Mouse (Mus musculus) heart, postnatal 14 days (tissue): ENCODE results near the gene Nploc4. TPM values are rescaled to one million over a fixed set of nuclear protein-coding genes. Genes with fewer than 3 reads are reported as not detected.

Experiments used
- DNase-seq, 2 experiments: peaks; one replicate each; pipeline ENCODE4 v3.0.0; 2021 to 2022
- intact Hi-C: fragments of 180-260 bp; cut with DNase I; formaldehyde crosslinking; loops from one replicate; pipeline ENCODE4 v1.15.1; 2025
- microRNA-seq, 2 experiments: library from miRNA; unstranded; fragments of <30 nt; microRNA quantifications; one replicate each; pipeline ENCODE4 v1.2.0; 2021 to 2022
- total RNA-seq, 2 experiments: library from RNA; stranded (reverse); gene quantifications; 2 replicates each; pipeline ENCODE4 v1.2.3; 2021

The Nploc4 gene
- total RNA-seq, 2 experiments from 2014 or later, result 54.4 to 62.7 TPM

- DNase-seq, result no peak
- intact Hi-C loops, result loop anchor here (2.0 to 5.0 kb wide), 2 partner anchors 110 to 158 kb away; no protein-coding TSS in a partner anchor
These were observed 92.3 kb downstream of the Nploc4 start for GRCm38 (mm10) chr11:120345067-120345681.

DNA sequence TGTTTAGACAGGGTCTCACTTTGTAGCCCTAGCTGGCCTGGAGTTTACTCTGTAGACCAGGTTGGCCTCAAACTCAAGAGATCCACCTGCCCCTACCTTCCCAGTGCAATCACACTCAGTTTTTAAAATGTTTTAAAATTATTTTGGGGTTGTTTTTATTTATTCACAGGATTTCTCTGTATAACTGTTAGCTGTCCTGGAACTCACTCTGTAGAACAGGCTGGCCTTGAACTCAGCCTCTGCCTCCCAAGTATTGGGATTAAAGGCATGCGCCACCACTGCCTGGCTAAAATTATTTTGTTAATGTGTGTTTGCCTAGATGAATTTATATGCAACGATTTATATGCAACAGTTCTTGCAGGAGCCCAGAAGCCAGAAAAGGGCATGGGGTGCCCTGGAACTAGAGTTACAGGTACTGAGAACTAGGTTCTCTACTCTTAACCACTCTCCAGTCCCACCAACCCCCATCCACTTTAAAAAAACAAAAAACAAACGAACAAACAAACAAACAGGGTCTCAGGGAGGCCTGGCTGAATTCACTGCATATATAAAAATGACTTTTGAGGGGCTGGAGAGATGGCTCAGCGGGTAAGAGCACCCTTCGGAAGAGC is 93.1 kb downstream of the Nploc4 start:
- DNase-seq, result no peak
- intact Hi-C loops, result loop anchor here (2.0 kb wide), 1 partner anchor 110 kb away; no protein-coding TSS in a partner anchor

- DNase-seq, result no peak
These were observed 93.8 kb downstream of the Nploc4 start for GRCm38 (mm10) chr11:120343519-120344309.

DNA sequence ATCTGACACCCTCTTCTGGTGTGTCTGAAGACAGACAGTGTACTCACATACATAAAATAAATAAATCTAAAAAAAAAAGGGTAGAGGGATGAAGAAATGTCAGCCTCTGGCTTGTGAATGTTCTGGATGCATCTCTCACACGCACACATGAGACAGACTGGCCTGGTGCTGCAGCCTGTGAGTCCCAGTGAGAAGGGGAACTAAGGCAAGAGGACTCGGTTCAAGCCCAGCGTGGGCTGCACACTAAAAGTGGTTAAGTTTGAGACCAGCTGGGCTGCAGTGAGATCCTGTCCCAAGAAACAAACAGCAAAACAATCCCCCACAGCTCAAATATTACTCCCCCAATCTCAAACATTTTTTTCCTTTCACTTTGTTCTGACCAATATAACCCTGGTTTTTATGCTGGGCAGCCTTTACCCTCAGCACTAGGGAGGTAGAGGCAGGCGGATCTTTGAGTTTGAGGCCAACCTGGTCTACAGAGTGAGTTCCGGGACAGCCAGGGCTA is 94.8 kb downstream of the Nploc4 start:
- DNase-seq, result no peak
- intact Hi-C loops, result no loop called here

More at GRCm38 (mm10) chr11:120343519-120344309, 93.8 kb downstream of the Nploc4 start:
- intact Hi-C loops, result loop anchor here (2.0 kb wide), 1 partner anchor 109 kb away; no protein-coding TSS in a partner anchor

- intact Hi-C loops, result loop anchor here (2.0 kb wide), 1 partner anchor 29 kb away; no protein-coding TSS in a partner anchor
- no peak for DNase-seq
These were observed 95.8 kb downstream of the Nploc4 start for GRCm38 (mm10) chr11:120341661-120342060.

DNA sequence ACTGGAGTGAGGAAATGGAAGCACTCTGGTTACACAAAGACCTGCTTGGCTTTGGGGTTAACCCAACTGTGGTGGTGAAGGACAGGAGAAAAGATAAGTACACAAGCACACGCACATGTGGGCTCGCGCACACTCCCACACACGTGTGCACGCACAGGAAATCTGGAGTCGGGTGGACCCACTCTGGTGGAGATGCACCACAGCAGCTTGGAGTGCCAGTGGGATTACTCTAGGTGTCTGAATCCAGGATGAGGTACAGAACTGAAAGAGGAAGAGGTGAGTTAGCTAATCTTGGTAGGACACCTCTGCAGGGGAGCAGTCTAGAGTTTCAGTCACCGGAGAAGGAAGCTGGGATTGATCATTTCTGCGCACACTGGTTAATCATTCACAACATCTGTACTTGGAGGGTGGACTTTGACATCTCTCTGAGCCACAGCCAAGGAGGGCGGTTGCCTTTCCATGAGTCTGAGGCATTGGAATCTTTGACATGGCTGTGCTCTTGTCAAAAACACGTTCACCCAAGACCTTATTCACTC is 97.5 kb downstream of the Nploc4 start:
- DNase-seq, result no peak
- intact Hi-C loops, result loop anchor here (2.0 kb wide), 1 partner anchor 27 kb away; no protein-coding TSS in a partner anchor

GRCm38 (mm10) chr11:120338786-120339185 is 98.7 kb downstream of the Nploc4 start:
- intact Hi-C loops, result no loop called here
- DNase-seq, result no peak

DNA sequence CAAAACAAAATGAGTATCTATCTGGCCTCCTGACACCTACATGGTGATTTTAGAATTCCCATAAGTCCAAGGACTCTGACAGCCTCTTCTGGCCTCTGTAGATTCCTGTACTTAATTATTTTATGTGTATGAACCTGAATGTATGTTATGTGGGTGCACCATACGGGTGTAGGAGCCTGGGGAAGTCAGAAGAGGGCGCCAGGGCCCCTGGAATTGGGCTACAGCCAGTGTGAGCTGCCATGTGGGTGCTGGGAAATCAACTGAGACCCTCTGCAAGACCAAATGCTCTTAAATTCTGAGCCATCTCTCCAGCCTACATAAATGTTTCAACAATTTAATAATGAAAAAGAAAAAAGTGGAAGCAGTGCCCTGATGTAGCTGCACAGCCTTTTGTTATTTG is 100.1 kb downstream of the Nploc4 start:
- intact Hi-C loops, result no loop called here
- DNase-seq, result no peak

GRCm38 (mm10) chr11:120335431-120336021 is 102.0 kb downstream of the Nploc4 start:
- intact Hi-C loops, result no loop called here
- no peak for DNase-seq

Small RNAs within 50 kb of the gene (microRNA-seq; reads per million reads assigned to microRNA genes)
- gene Gm23419 (0 to 0.27 reads per million in 2 experiments), gene Mir6935 (0.27 to 1.1 reads per million in 2 experiments)

Other genes with a start within 250 kb of the Nploc4 start
- gene Bahcc1, start 204.8 kb downstream of the Nploc4 start, total RNA-seq, result 10 to 100 TPM in 1 of 2 experiments, 1 to 10 TPM in 1; 7.8 to 10.0 TPM
- gene Actg1, start 89.2 kb downstream of the Nploc4 start, total RNA-seq, result 100 to 1,000 TPM; 451 to 520 TPM
- not detected for gene Fscn2, start 76.2 kb downstream of the Nploc4 start, total RNA-seq
- gene Faap100, start 58.9 kb downstream of the Nploc4 start, total RNA-seq, result 10 to 100 TPM; 19.0 to 19.6 TPM
- 1 to 10 TPM in 1 of 2 experiments, under 1 TPM in 1; 0.98 to 2.5 TPM for gene Tspan10, start 4.9 kb upstream of the Nploc4 start, total RNA-seq
- gene Pde6g, start 15.8 kb upstream of the Nploc4 start, total RNA-seq, result under 1 TPM; 0.53 to 0.56 TPM
- gene Oxld1, start 20.4 kb upstream of the Nploc4 start, total RNA-seq, result 10 to 100 TPM; 41.6 to 45.6 TPM
- gene Ccdc137, start 20.4 kb upstream of the Nploc4 start, total RNA-seq, result 1 to 10 TPM; 5.9 to 9.4 TPM
- 10 to 100 TPM; 10.3 to 12.0 TPM for gene Arl16, start 29.9 kb upstream of the Nploc4 start, total RNA-seq
- 100 to 1,000 TPM; 222 to 244 TPM for gene Mrpl12, start 46.9 kb upstream of the Nploc4 start, total RNA-seq
- 10 to 100 TPM; 14.1 to 15.9 TPM for gene Slc25a10, start 54.1 kb upstream of the Nploc4 start, total RNA-seq
- gene Gcgr, start 93.0 kb upstream of the Nploc4 start, total RNA-seq, result 1 to 10 TPM; 1.7 to 2.4 TPM
- gene Mcrip1, start 112.0 kb upstream of the Nploc4 start, total RNA-seq, result 10 to 100 TPM; 53.5 to 58.1 TPM
- gene Ppp1r27, start 113.4 kb upstream of the Nploc4 start, total RNA-seq, result under 1 TPM in 1 of 2 experiments, not detected in 1; 0.39 TPM
- gene P4hb, start 135.5 kb upstream of the Nploc4 start, total RNA-seq, result 100 to 1,000 TPM; 238 to 247 TPM
- 100 to 1,000 TPM; 164 to 180 TPM for gene Arhgdia, start 143.9 kb upstream of the Nploc4 start, total RNA-seq
- gene Alyref, start 160.7 kb upstream of the Nploc4 start, total RNA-seq, result 10 to 100 TPM; 57.8 to 59.9 TPM
- 10 to 100 TPM; 86.2 to 87.5 TPM for gene Anapc11, start 160.7 kb upstream of the Nploc4 start, total RNA-seq
- gene Npb, start 170.8 kb upstream of the Nploc4 start, total RNA-seq, result not detected
- gene Pcyt2, start 180.2 kb upstream of the Nploc4 start, total RNA-seq, result 10 to 100 TPM; 47.7 to 49.4 TPM
- gene Sirt7, start 187.5 kb upstream of the Nploc4 start, total RNA-seq, result 10 to 100 TPM; 10.8 to 12.3 TPM
- 10 to 100 TPM; 33.7 to 41.0 TPM for gene Mafg, start 195.9 kb upstream of the Nploc4 start, total RNA-seq
- 1 to 10 TPM; 1.9 to 2.1 TPM for gene Pycr1, start 206.1 kb upstream of the Nploc4 start, total RNA-seq
- 10 to 100 TPM; 51.4 to 58.5 TPM for gene Myadml2, start 210.4 kb upstream of the Nploc4 start, total RNA-seq
- under 1 TPM in 1 of 2 experiments, not detected in 1; 0.27 TPM for gene Notum, start 223.5 kb upstream of the Nploc4 start, total RNA-seq
- gene Aspscr1, start 235.3 kb upstream of the Nploc4 start, total RNA-seq, result 10 to 100 TPM; 35.0 to 37.9 TPM